Mouse (Mus musculus): ENCODE data around the gene Rab5c. TPM values are rescaled to one million over a fixed set of nuclear protein-coding genes. Genes with fewer than 3 reads are reported as not detected.
A peak's percentile ranks its signal among the peaks of the same experiment; 100 is the strongest.

Gene Rab5c
- polyA plus RNA-seq, 2 experiments from 2014 or later, result 21.2 to 35.8 TPM

- ATAC-seq, result no peak
These were observed 14.3 kb upstream of the Rab5c start for GRCm38 (mm10) chr11:100752294-100752693.

GRCm38 (mm10) chr11:100750127-100750526 lies 12.1 kb upstream of the Rab5c start:
- no peak for ATAC-seq

- ATAC-seq, result no peak
These were observed 11.5 kb upstream of the Rab5c start for GRCm38 (mm10) chr11:100749469-100749868.

- no peak for ATAC-seq
These were observed 10.6 kb upstream of the Rab5c start for GRCm38 (mm10) chr11:100748620-100749019.

GRCm38 (mm10) chr11:100747114-100747513 lies 9.1 kb upstream of the Rab5c start:
- ATAC-seq, result no peak

GRCm38 (mm10) chr11:100746546-100746945 lies 8.5 kb upstream of the Rab5c start:
- ATAC-seq, result no peak

- peak; percentile 65 for ATAC-seq
These were observed 7.1 kb upstream of the Rab5c start for GRCm38 (mm10) chr11:100745085-100745484.

GRCm38 (mm10) chr11:100741348-100741747 lies 3.3 kb upstream of the Rab5c start:
- ATAC-seq, result no peak

- ATAC-seq, result no peak
These were observed 734 bp upstream of the Rab5c start for GRCm38 (mm10) chr11:100738749-100739148.

GRCm38 (mm10) chr11:100737105-100737733 lies 796 bp downstream of the Rab5c start:
- ATAC-seq, result no peak

- no peak for ATAC-seq
These were observed 1.3 kb downstream of the Rab5c start for GRCm38 (mm10) chr11:100736746-100737080.

GRCm38 (mm10) chr11:100735954-100736745 lies 1.9 kb downstream of the Rab5c start:
- no peak for ATAC-seq

GRCm38 (mm10) chr11:100735134-100735865 lies 2.7 kb downstream of the Rab5c start:
- ATAC-seq, result peak; percentile 21

- no peak for ATAC-seq
These were observed 7.4 kb downstream of the Rab5c start for GRCm38 (mm10) chr11:100730477-100731205.

GRCm38 (mm10) chr11:100729976-100730375 lies 8.0 kb downstream of the Rab5c start:
- peak; percentile 39 for ATAC-seq

- no peak for ATAC-seq
These were observed 9.4 kb downstream of the Rab5c start for GRCm38 (mm10) chr11:100728601-100729000.

GRCm38 (mm10) chr11:100727201-100727600 lies 10.8 kb downstream of the Rab5c start:
- ATAC-seq, result no peak

GRCm38 (mm10) chr11:100724919-100725512 lies 13.0 kb downstream of the Rab5c start:
- no peak for ATAC-seq

GRCm38 (mm10) chr11:100722493-100723028 lies 15.5 kb downstream of the Rab5c start:
- no peak for ATAC-seq

GRCm38 (mm10) chr11:100721776-100722492 lies 16.1 kb downstream of the Rab5c start:
- no peak for ATAC-seq

- ATAC-seq, result no peak
These were observed 16.8 kb downstream of the Rab5c start for GRCm38 (mm10) chr11:100721254-100721653.
